11 mouse cellular contexts compared by ENCODE assay signal in genomic region chr4:45286318-45286717, GRCm38 (mm10). TPM values are rescaled to one million over a fixed set of nuclear protein-coding genes. Genes with fewer than 3 reads are reported as not detected.
A peak's percentile ranks its signal among the peaks of the same experiment; 100 is the strongest.
DNase-seq lines count a peak whose midpoint lies in the region; ATAC-seq and TF ChIP-seq lines count a peak whose summit lies in the region.
"Had no signal": no experiment of that assay in that cellular context is flagged by ENCODE, and none has a peak within 500 bp of the region (broad histone marks: within the 10 kb centered on the region; RNA-seq: fewer than 3 reads in every experiment).

No protein-coding gene starts in this region.

- 49% methylated on average over 3 of the region's 3 CpGs for WGBS in heart, postnatal 0 days
- 41% methylated on average over 3 of the region's 3 CpGs for WGBS in midbrain, postnatal 0 days
- 63% methylated on average over 3 of the region's 3 CpGs for WGBS in midbrain, embryonic 10.5 days
- WGBS in small intestine, adult 2 months = 53% methylated on average over 3 of the region's 3 CpGs

- no peaks in the 10 kb centered on the region for H3K36me3 ChIP-seq in heart, postnatal 0 days (replicated peaks; ENCODE audit: control insufficient read depth, insufficient read depth, low read length)
- H3K36me3 ChIP-seq in midbrain, postnatal 0 days (ENCODE audit: insufficient read depth, low read length) = no peaks in the 10 kb centered on the region
- H3K36me3 ChIP-seq in midbrain, embryonic 10.5 days = no peaks in the 10 kb centered on the region
- no peaks in the 10 kb centered on the region for H3K36me3 ChIP-seq in small intestine, adult 2 months (ENCODE audit: control insufficient read depth, insufficient read depth, low read length)
- H3K36me3 ChIP-seq: midbrain, embryonic 12.5 days had no signal

- no peak for TF ChIP-seq EP300 in heart, postnatal 0 days (IDR thresholded peaks at IDR 0.05; ENCODE audit: low read depth)

- CTCF ChIA-PET in Patski (lab: Charles Lee) = interaction anchor here (1.3 to 1.9 kb wide), 3 partner anchors 10 to 28 kb away, joined by 3 to 12 read pairs (median 4); partner anchors contain the start of gene Trmt10b

- in situ Hi-C loops in Patski (cut with MboI; ENCODE audit: low pct_unique_long_range_greater_than_20kb) = loop anchor here (10.0 kb wide), 1 partner anchor 568 kb away; no protein-coding TSS in a partner anchor

- no peak overlapping the region for H3K27ac ChIP-seq in heart, postnatal 0 days (ENCODE audit: low read depth)
- no peak overlapping the region for H3K27ac ChIP-seq in midbrain, postnatal 0 days (ENCODE audit: low read depth, low read length)
- H3K27ac ChIP-seq in midbrain, embryonic 10.5 days (replicated peaks) = no peak overlapping the region
- H3K27ac ChIP-seq in small intestine, adult 2 months (ENCODE audit: insufficient read depth, low read depth, low read length) = no peak overlapping the region
- H3K27ac ChIP-seq: midbrain, embryonic 12.5 days had no signal

- POLR2A ChIA-PET in Patski (lab: Charles Lee) = interaction anchor here (0.7 kb wide), 1 partner anchor 1362 kb away, joined by 3 read pairs; no protein-coding TSS in a partner anchor

- TF ChIP-seq CTCF in heart, postnatal 0 days (IDR thresholded peaks at IDR 0.05; ENCODE audit: low read depth) = peak; percentile 71
- peak; percentile 75 for TF ChIP-seq CTCF in midbrain, postnatal 0 days (IDR thresholded peaks at IDR 0.05)
- peak; percentile 61 for TF ChIP-seq CTCF in Patski (IDR thresholded peaks at IDR 0.05)
- peak; percentile 42; the same call in 1 of the 2 replicates for TF ChIP-seq CTCF in small intestine, adult 2 months (IDR thresholded peaks at IDR 0.05; ENCODE audit: extremely low read depth, insufficient read length, insufficient replicate concordance, low read depth, low read length)

- TF ChIP-seq POLR2A in small intestine, adult 2 months (IDR thresholded peaks at IDR 0.05; ENCODE audit: low read depth, low read length) = no peak

- DNase-seq in heart, postnatal 0 days (ENCODE audit: low spot score) = peak; percentile 27
- DNase-seq in heart, postnatal 14 days = no peak
- peak; percentile 38 for DNase-seq in midbrain, postnatal 0 days (ENCODE audit: low spot score)
- no peak for DNase-seq in midbrain, embryonic 10.5 days (ENCODE audit: low spot score)
- DNase-seq in Patski (ENCODE audit: low read depth, low spot score) = no peak
- DNase-seq in layer of hippocampus, adult 9-10 months (ENCODE audit: low spot score) = no peak
- DNase-seq: cerebellum, adult 9-11 months; kidney, adult 18-20 months had no signal

- H3K4me3 ChIP-seq in heart, postnatal 0 days (ENCODE audit: low read depth, low read length) = no peak overlapping the region
- no peak overlapping the region for H3K4me3 ChIP-seq in midbrain, postnatal 0 days (ENCODE audit: low read depth, low read length)
- H3K4me3 ChIP-seq in midbrain, embryonic 10.5 days = no peak overlapping the region
- H3K4me3 ChIP-seq in small intestine, adult 2 months (ENCODE audit: low read depth, low read length) = no peak overlapping the region
- H3K4me3 ChIP-seq: midbrain, embryonic 12.5 days had no signal

- H3K27me3 ChIP-seq in heart, postnatal 0 days (ENCODE audit: control insufficient read depth, insufficient read depth, low read length) = no peaks in the 10 kb centered on the region
- H3K27me3 ChIP-seq in midbrain, postnatal 0 days (ENCODE audit: insufficient read depth, low read length) = no peaks in the 10 kb centered on the region
- no peaks in the 10 kb centered on the region for H3K27me3 ChIP-seq in midbrain, embryonic 10.5 days (ENCODE audit: low read depth, poor library complexity, severe bottlenecking)
- H3K27me3 ChIP-seq in Patski = no peaks in the 10 kb centered on the region
- H3K27me3 ChIP-seq in small intestine, adult 2 months (ENCODE audit: control insufficient read depth, insufficient read depth, low read length) = peaks cover 4% of the 10 kb centered on the region; the same call in 1 of the 2 replicates

- H3K4me2 ChIP-seq in heart, postnatal 0 days (ENCODE audit: low read depth, low read length) = no peak overlapping the region
- no peak overlapping the region for H3K4me2 ChIP-seq in midbrain, postnatal 0 days (ENCODE audit: low read depth, low read length, poor library complexity, severe bottlenecking)
- H3K4me2 ChIP-seq: midbrain, embryonic 12.5 days had no signal

- 0 out of 2 replicates have a peak, but pooled peaks have one; percentile 6 for ATAC-seq in heart, postnatal 0 days (ENCODE audit: insufficient read depth, low read depth)
- no peak for ATAC-seq in midbrain, postnatal 0 days (ENCODE audit: low FRiP score)
- no peak for ATAC-seq in Patski
- no peak for ATAC-seq in activated CD4-positive, CD25-positive, alpha-beta regulatory T cell, adult 4 months

- no peaks in the 10 kb centered on the region for H3K4me1 ChIP-seq in heart, postnatal 0 days (ENCODE audit: control insufficient read depth, insufficient read depth)
- H3K4me1 ChIP-seq in midbrain, postnatal 0 days (ENCODE audit: insufficient read depth, low read length) = no peaks in the 10 kb centered on the region
- H3K4me1 ChIP-seq in midbrain, embryonic 10.5 days = peaks cover 5% of the 10 kb centered on the region; the same call in 1 of the 2 replicates
- no peaks in the 10 kb centered on the region for H3K4me1 ChIP-seq in small intestine, adult 2 months (ENCODE audit: control insufficient read depth, insufficient read depth, insufficient read length, low read length)
- H3K4me1 ChIP-seq: midbrain, embryonic 12.5 days had no signal

- H3K9me3 ChIP-seq in heart, postnatal 0 days (replicated peaks; ENCODE audit: control insufficient read depth, low read length) = no peaks in the 10 kb centered on the region
- H3K9me3 ChIP-seq in midbrain, postnatal 0 days (ENCODE audit: low read length) = no peaks in the 10 kb centered on the region
- no peaks in the 10 kb centered on the region for H3K9me3 ChIP-seq in midbrain, embryonic 10.5 days (replicated peaks)
- H3K9me3 ChIP-seq: midbrain, embryonic 12.5 days had no signal

- H3K9ac ChIP-seq in heart, postnatal 0 days (replicated peaks; ENCODE audit: low read depth, low read length) = no peak overlapping the region
- H3K9ac ChIP-seq in midbrain, postnatal 0 days (replicated peaks; ENCODE audit: low read length, poor library complexity, severe bottlenecking) = no peak overlapping the region
- H3K9ac ChIP-seq: midbrain, embryonic 12.5 days had no signal

- intact Hi-C loops in heart, postnatal 14 days (cut with DNase I) = loop anchor here (5.0 to 10.0 kb wide), 3 partner anchors 248 to 571 kb away; partner anchors contain the start of gene Shb

RNA-seq across cellular contexts. Expression of gene Trmt10b, which starts 10.6 kb away (rescaled TPM):
- 0.65 and 2.1 TPM in 2 replicates for total RNA-seq in heart, postnatal 0 days (2014; rRNA removed; ENCODE audit: low replicate concordance)
- 6.3 and 9.2 TPM in 2 replicates for polyA plus RNA-seq in heart, postnatal 0 days (2015; fragmentation: Nextera tagmentation; extraction: Ambion mirVana)
- 1 to 10 TPM; 4.0 to 5.6 TPM for total RNA-seq in heart, postnatal 14 days (2021)
- total RNA-seq in midbrain, postnatal 0 days (2014; rRNA removed) = 9.7 and 12.5 TPM in 2 replicates
- polyA plus RNA-seq in midbrain, postnatal 0 days (2015; fragmentation: Nextera tagmentation; extraction: Ambion mirVana) = 22.2 and 23.3 TPM in 2 replicates
- polyA plus RNA-seq in midbrain, embryonic 10.5 days (2016; fragmentation: Nextera tagmentation; extraction: Ambion mirVana) = 19.3 and 20.7 TPM in 2 replicates
- 11.3 TPM for polyA plus RNA-seq in Patski (2021)
- 0.24 and 0.56 TPM in 2 replicates for polyA plus RNA-seq in small intestine, adult 2 months (2012; rRNA removed)
- 10 to 100 TPM; 13.9 to 14.9 TPM for polyA plus RNA-seq in activated CD4-positive, CD25-positive, alpha-beta regulatory T cell, adult 4 months (2017; shearing (Covaris generic))

RNA-seq across cellular contexts. Expression of gene Dcaf10, which starts 55.6 kb away (rescaled TPM):
- 24.7 and 25.9 TPM in 2 replicates for total RNA-seq in heart, postnatal 0 days (2014; rRNA removed; ENCODE audit: low replicate concordance)
- polyA plus RNA-seq in heart, postnatal 0 days (2015; fragmentation: Nextera tagmentation; extraction: Ambion mirVana) = 6.2 and 6.4 TPM in 2 replicates
- total RNA-seq in heart, postnatal 14 days (2021) = 10 to 100 TPM; 18.1 to 19.0 TPM
- 29.0 and 62.5 TPM in 2 replicates for total RNA-seq in midbrain, postnatal 0 days (2014; rRNA removed)
- 9.0 and 10.1 TPM in 2 replicates for polyA plus RNA-seq in midbrain, postnatal 0 days (2015; fragmentation: Nextera tagmentation; extraction: Ambion mirVana)
- polyA plus RNA-seq in midbrain, embryonic 10.5 days (2016; fragmentation: Nextera tagmentation; extraction: Ambion mirVana) = 7.7 and 8.1 TPM in 2 replicates
- polyA plus RNA-seq in Patski (2021) = 10.8 TPM
- polyA plus RNA-seq in small intestine, adult 2 months (2012; rRNA removed) = 11.5 and 23.1 TPM in 2 replicates
- polyA plus RNA-seq in activated CD4-positive, CD25-positive, alpha-beta regulatory T cell, adult 4 months (2017; shearing (Covaris generic)) = 1 to 10 TPM; 1.4 to 2.6 TPM

RNA-seq across cellular contexts. Expression of gene Exosc3, which starts 56.2 kb away (rescaled TPM):
- total RNA-seq in heart, postnatal 0 days (2014; rRNA removed; ENCODE audit: low replicate concordance) = 20.6 and 29.2 TPM in 2 replicates
- polyA plus RNA-seq in heart, postnatal 0 days (2015; fragmentation: Nextera tagmentation; extraction: Ambion mirVana) = 24.2 and 25.8 TPM in 2 replicates
- 10 to 100 TPM; 12.2 to 13.8 TPM for total RNA-seq in heart, postnatal 14 days (2021)
- total RNA-seq in midbrain, postnatal 0 days (2014; rRNA removed) = 19.9 and 26.2 TPM in 2 replicates
- polyA plus RNA-seq in midbrain, postnatal 0 days (2015; fragmentation: Nextera tagmentation; extraction: Ambion mirVana) = 21.3 and 24.3 TPM in 2 replicates
- 113 and 121 TPM in 2 replicates for polyA plus RNA-seq in midbrain, embryonic 10.5 days (2016; fragmentation: Nextera tagmentation; extraction: Ambion mirVana)
- 19.4 TPM for polyA plus RNA-seq in Patski (2021)
- polyA plus RNA-seq in small intestine, adult 2 months (2012; rRNA removed) = 29.2 and 32.6 TPM in 2 replicates
- polyA plus RNA-seq in activated CD4-positive, CD25-positive, alpha-beta regulatory T cell, adult 4 months (2017; shearing (Covaris generic)) = 10 to 100 TPM; 45.0 to 60.6 TPM

Comparison
In these comparisons a context has a peak if more than half of its experiments do, and no peak if none do; other contexts are left out.
1. DNase-seq: peak in heart, postnatal 0 days (single experiment) and midbrain, postnatal 0 days (single experiment); none in heart, postnatal 14 days (0 of 2), midbrain, embryonic 10.5 days (single experiment), Patski (single experiment) and layer of hippocampus, adult 9-10 months (single experiment).
2. Peak in every context shown above with its lines, with median percentiles within 50 percentile points of each other: CTCF ChIP-seq.